Mouse (Mus musculus): Measurements from ENCODE around the gene Actbl2. TPM values are rescaled to one million over a fixed set of nuclear protein-coding genes. Genes with fewer than 3 reads are reported as not detected.
A peak's percentile ranks its signal among the peaks of the same experiment; 100 is the strongest.

The Actbl2 gene
- polyA plus RNA-seq, 1 experiment from 2014 or later: not detected

GRCm38 (mm10) chr13:111291958-111292493 is 37.2 kb downstream of the Actbl2 start:
- DNase-seq: peak; percentile 64
- Histone ChIP-seq H3K36me3 (ENCODE audit: control insufficient read depth, insufficient read depth, low read length) (no peaks in the 10 kb centered on the region), H3K4me1 (ENCODE audit: control insufficient read depth, insufficient read depth, low read length) (no peaks in the 10 kb centered on the region), H3K4me2 (ENCODE audit: low read length) (no peak overlapping the region), H3K4me3 (replicated peaks; ENCODE audit: low read depth, low read length) (no peak overlapping the region), H3K9ac (replicated peaks; ENCODE audit: low read length) (no peak overlapping the region), H3K27me3 (ENCODE audit: control insufficient read depth, insufficient read depth, low read length) (no peaks in the 10 kb centered on the region), H3K9me3 (ENCODE audit: control insufficient read depth, low read length) (no peaks in the 10 kb centered on the region), H3K27ac (replicated peaks; ENCODE audit: low read depth, low read length) (peak overlapping the region; percentile 60)
- WGBS: 49% methylated on average over 7 of the region's 7 CpGs
- ATAC-seq (ENCODE audit: low FRiP score, low TSS enrichment): peak; percentile 14; the same call in 1 of the 2 replicates

- Histone ChIP-seq H3K9me3 (ENCODE audit: control insufficient read depth, low read length) (no peaks in the 10 kb centered on the region), H3K4me3 (replicated peaks; ENCODE audit: low read depth, low read length) (no peak overlapping the region), H3K9ac (replicated peaks; ENCODE audit: low read length) (no peak overlapping the region), H3K4me2 (ENCODE audit: low read length) (no peak overlapping the region), H3K27ac (replicated peaks; ENCODE audit: low read depth, low read length) (no peak overlapping the region), H3K27me3 (ENCODE audit: control insufficient read depth, insufficient read depth, low read length) (no peaks in the 10 kb centered on the region), H3K4me1 (ENCODE audit: control insufficient read depth, insufficient read depth, low read length) (no peaks in the 10 kb centered on the region), H3K36me3 (ENCODE audit: control insufficient read depth, insufficient read depth, low read length) (no peaks in the 10 kb centered on the region)
- no peak for ATAC-seq (ENCODE audit: low FRiP score, low TSS enrichment)
- DNase-seq: no peak
- WGBS: 91% methylated on average over 2 of the region's 2 CpGs
Observed at GRCm38 (mm10) chr13:111293478-111293877, 38.7 kb downstream of the Actbl2 start.

GRCm38 (mm10) chr13:111294965-111295494 is 40.2 kb downstream of the Actbl2 start:
- Histone ChIP-seq H3K9ac (replicated peaks; ENCODE audit: low read length) (no peak overlapping the region), H3K9me3 (ENCODE audit: control insufficient read depth, low read length) (no peaks in the 10 kb centered on the region), H3K27ac (replicated peaks; ENCODE audit: low read depth, low read length) (no peak overlapping the region), H3K4me1 (ENCODE audit: control insufficient read depth, insufficient read depth, low read length) (no peaks in the 10 kb centered on the region), H3K4me3 (replicated peaks; ENCODE audit: low read depth, low read length) (no peak overlapping the region), H3K27me3 (ENCODE audit: control insufficient read depth, insufficient read depth, low read length) (no peaks in the 10 kb centered on the region), H3K36me3 (ENCODE audit: control insufficient read depth, insufficient read depth, low read length) (no peaks in the 10 kb centered on the region), H3K4me2 (ENCODE audit: low read length) (no peak overlapping the region)
- no peak for DNase-seq
- 87% methylated on average over 4 of the region's 4 CpGs for WGBS
- no peak for ATAC-seq (ENCODE audit: low FRiP score, low TSS enrichment)

GRCm38 (mm10) chr13:111296029-111296428 is 41.2 kb downstream of the Actbl2 start:
- DNase-seq: no peak
- no peak for ATAC-seq (ENCODE audit: low FRiP score, low TSS enrichment)
- 79% methylated on average over 5 of the region's 5 CpGs for WGBS
- H3K9ac ChIP-seq (replicated peaks; ENCODE audit: low read length): no peak overlapping the region
- no peak overlapping the region for H3K4me2 ChIP-seq (ENCODE audit: low read length)
- H3K27me3 ChIP-seq (ENCODE audit: control insufficient read depth, insufficient read depth, low read length): no peaks in the 10 kb centered on the region
- no peak overlapping the region for H3K4me3 ChIP-seq (replicated peaks; ENCODE audit: low read depth, low read length)
- H3K4me1 ChIP-seq (ENCODE audit: control insufficient read depth, insufficient read depth, low read length): no peaks in the 10 kb centered on the region
- no peak overlapping the region for H3K27ac ChIP-seq (replicated peaks; ENCODE audit: low read depth, low read length)
- H3K36me3 ChIP-seq (ENCODE audit: control insufficient read depth, insufficient read depth, low read length): no peaks in the 10 kb centered on the region
- no peaks in the 10 kb centered on the region for H3K9me3 ChIP-seq (ENCODE audit: control insufficient read depth, low read length)

- Histone ChIP-seq H3K4me2 (ENCODE audit: low read length) (no peak overlapping the region), H3K4me1 (ENCODE audit: control insufficient read depth, insufficient read depth, low read length) (no peaks in the 10 kb centered on the region), H3K9me3 (ENCODE audit: control insufficient read depth, low read length) (no peaks in the 10 kb centered on the region), H3K4me3 (replicated peaks; ENCODE audit: low read depth, low read length) (no peak overlapping the region), H3K27ac (replicated peaks; ENCODE audit: low read depth, low read length) (no peak overlapping the region), H3K9ac (replicated peaks; ENCODE audit: low read length) (no peak overlapping the region), H3K36me3 (ENCODE audit: control insufficient read depth, insufficient read depth, low read length) (no peaks in the 10 kb centered on the region), H3K27me3 (ENCODE audit: control insufficient read depth, insufficient read depth, low read length) (no peaks in the 10 kb centered on the region)
- WGBS: 91% methylated on average over 6 of the region's 6 CpGs
- ATAC-seq (ENCODE audit: low FRiP score, low TSS enrichment) (no peak), DNase-seq (no peak)
Observed at GRCm38 (mm10) chr13:111297614-111298013, 42.8 kb downstream of the Actbl2 start.

- H3K36me3 ChIP-seq (ENCODE audit: control insufficient read depth, insufficient read depth, low read length): no peaks in the 10 kb centered on the region
- no peak for DNase-seq
- no peaks in the 10 kb centered on the region for H3K9me3 ChIP-seq (ENCODE audit: control insufficient read depth, low read length)
- no peaks in the 10 kb centered on the region for H3K4me1 ChIP-seq (ENCODE audit: control insufficient read depth, insufficient read depth, low read length)
- no peak overlapping the region for H3K9ac ChIP-seq (replicated peaks; ENCODE audit: low read length)
- 93% methylated on average over 8 of the region's 8 CpGs for WGBS
- no peak overlapping the region for H3K4me2 ChIP-seq (ENCODE audit: low read length)
- ATAC-seq (ENCODE audit: low FRiP score, low TSS enrichment): no peak
- H3K4me3 ChIP-seq (replicated peaks; ENCODE audit: low read depth, low read length): no peak overlapping the region
- H3K27me3 ChIP-seq (ENCODE audit: control insufficient read depth, insufficient read depth, low read length): no peaks in the 10 kb centered on the region
- H3K27ac ChIP-seq (replicated peaks; ENCODE audit: low read depth, low read length): no peak overlapping the region
Observed at GRCm38 (mm10) chr13:111299145-111299713, 44.4 kb downstream of the Actbl2 start.

GRCm38 (mm10) chr13:111300846-111301245 is 46.0 kb downstream of the Actbl2 start:
- Histone ChIP-seq H3K36me3 (ENCODE audit: control insufficient read depth, insufficient read depth, low read length) (no peaks in the 10 kb centered on the region), H3K9me3 (ENCODE audit: control insufficient read depth, low read length) (no peaks in the 10 kb centered on the region), H3K4me2 (ENCODE audit: low read length) (no peak overlapping the region), H3K27ac (replicated peaks; ENCODE audit: low read depth, low read length) (no peak overlapping the region), H3K27me3 (ENCODE audit: control insufficient read depth, insufficient read depth, low read length) (no peaks in the 10 kb centered on the region), H3K9ac (replicated peaks; ENCODE audit: low read length) (no peak overlapping the region), H3K4me1 (ENCODE audit: control insufficient read depth, insufficient read depth, low read length) (no peaks in the 10 kb centered on the region), H3K4me3 (replicated peaks; ENCODE audit: low read depth, low read length) (no peak overlapping the region)
- DNase-seq: no peak
- 92% methylated on average over 3 of the region's 3 CpGs for WGBS
- ATAC-seq (ENCODE audit: low FRiP score, low TSS enrichment): no peak

- 87% methylated on average over 2 of the region's 2 CpGs for WGBS
- H3K4me3 ChIP-seq (replicated peaks; ENCODE audit: low read depth, low read length): no peak overlapping the region
- H3K27me3 ChIP-seq (ENCODE audit: control insufficient read depth, insufficient read depth, low read length): no peaks in the 10 kb centered on the region
- no peak for ATAC-seq (ENCODE audit: low FRiP score, low TSS enrichment)
- no peak for DNase-seq
- no peaks in the 10 kb centered on the region for H3K9me3 ChIP-seq (ENCODE audit: control insufficient read depth, low read length)
- no peak overlapping the region for H3K27ac ChIP-seq (replicated peaks; ENCODE audit: low read depth, low read length)
- no peaks in the 10 kb centered on the region for H3K36me3 ChIP-seq (ENCODE audit: control insufficient read depth, insufficient read depth, low read length)
- H3K9ac ChIP-seq (replicated peaks; ENCODE audit: low read length): no peak overlapping the region
- no peak overlapping the region for H3K4me2 ChIP-seq (ENCODE audit: low read length)
- no peaks in the 10 kb centered on the region for H3K4me1 ChIP-seq (ENCODE audit: control insufficient read depth, insufficient read depth, low read length)
Observed at GRCm38 (mm10) chr13:111301431-111301830, 46.6 kb downstream of the Actbl2 start.

GRCm38 (mm10) chr13:111304194-111304593 is 49.4 kb downstream of the Actbl2 start:
- H3K4me3 ChIP-seq (replicated peaks; ENCODE audit: low read depth, low read length): no peak overlapping the region
- H3K4me1 ChIP-seq (ENCODE audit: control insufficient read depth, insufficient read depth, low read length): no peaks in the 10 kb centered on the region
- no peak overlapping the region for H3K4me2 ChIP-seq (ENCODE audit: low read length)
- no peak for ATAC-seq (ENCODE audit: low FRiP score, low TSS enrichment)
- no peaks in the 10 kb centered on the region for H3K9me3 ChIP-seq (ENCODE audit: control insufficient read depth, low read length)
- no peaks in the 10 kb centered on the region for H3K36me3 ChIP-seq (ENCODE audit: control insufficient read depth, insufficient read depth, low read length)
- no peak overlapping the region for H3K27ac ChIP-seq (replicated peaks; ENCODE audit: low read depth, low read length)
- H3K27me3 ChIP-seq (ENCODE audit: control insufficient read depth, insufficient read depth, low read length): no peaks in the 10 kb centered on the region
- no peak for DNase-seq
- H3K9ac ChIP-seq (replicated peaks; ENCODE audit: low read length): no peak overlapping the region
- WGBS: 85% methylated on average over 2 of the region's 2 CpGs
